Mouse (Mus musculus) forebrain, embryonic 14.5 days (tissue): ENCODE measurements around the gene Padi3. TPM values are rescaled to one million over a fixed set of nuclear protein-coding genes. Genes with fewer than 3 reads are reported as not detected.
A peak's percentile ranks its signal among the peaks of the same experiment; 100 is the strongest.

Source experiments
- ATAC-seq: fragments of 200-750 bp; cut with Nextera tagmentation; 2 replicates; pipeline ENCODE4 v1.8.0; 2017; ENCODE audit warnings: mild to moderate bottlenecking, moderate library complexity
- DNase-seq: peaks from one replicate; pipeline ENCODE4 v3.0.0-alpha.2; 2015; ENCODE audit warnings: low spot score
- H3K27ac ChIP-seq: fragments of 300-500 bp; sonication (generic); 2 replicates; pipeline ENCODE4 v1.5.1; 2014; ENCODE audit warnings: low read depth, mild to moderate bottlenecking, control low read depth, low read length, moderate library complexity
- H3K27me3 ChIP-seq: fragments of 300-500 bp; sonication (generic); replicated peaks from 2 replicates; pipeline ENCODE4 v1.6.1; 2014; ENCODE audit warnings: low read length, control low read depth, mixed read lengths; ENCODE audit not compliant: control insufficient read depth, insufficient read depth
- H3K36me3 ChIP-seq: fragments of 300-500 bp; sonication (generic); 2 replicates; pipeline ENCODE4 v1.6.1; 2014; ENCODE audit warnings: low read length, control low read depth; ENCODE audit not compliant: control insufficient read depth, insufficient read depth
- H3K4me1 ChIP-seq: fragments of 300-500 bp; sonication (generic); 2 replicates; pipeline ENCODE4 v1.6.1; 2014; ENCODE audit warnings: antibody characterized with exemption, low read length, control low read depth; ENCODE audit not compliant: control insufficient read depth, insufficient read depth
- H3K4me2 ChIP-seq: fragments of 300-500 bp; sonication (generic); 2 replicates; pipeline ENCODE4 v1.6.1; 2014; ENCODE audit warnings: mild to moderate bottlenecking, control low read depth, low read length
- H3K4me3 ChIP-seq: fragments of 300-500 bp; sonication (generic); 2 replicates; pipeline ENCODE4 v1.5.1; 2014; ENCODE audit warnings: low read depth, low read length, control low read depth
- H3K9ac ChIP-seq: fragments of 300-500 bp; sonication (generic); 2 replicates; pipeline ENCODE4 v1.6.1; 2014; ENCODE audit warnings: mild to moderate bottlenecking, low read length, control low read depth, moderate library complexity
- H3K9me3 ChIP-seq: fragments of 300-500 bp; sonication (generic); replicated peaks from 2 replicates; pipeline ENCODE4 v1.6.1; 2016; ENCODE audit warnings: low read length, control low read depth, mixed read lengths; ENCODE audit not compliant: control insufficient read depth
- WGBS: fragments of 180-500 bp; shearing (Covaris S2); extraction: QIAGEN DNeasy Blood & Tissue Kit; methylation state at CpG from one replicate; pipeline ENCODE4 v1.1.7; 2014; 5-methylcytosine and 5-hydroxymethylcytosine counted together
- polyA plus RNA-seq: library from polyadenylated mRNA; unstranded; fragments of >200 nt; fragmentation: Nextera tagmentation; extraction: Ambion mirVana; gene quantifications from 2 replicates; pipeline ENCODE4 v1.2.1, GENCODE M21; 2014

Padi3 gene
- polyA plus RNA-seq, 1 experiment from 2014 or later = not detected

GRCm38 (mm10) chr4:140812609-140813008 is 2.2 kb upstream of the Padi3 start:
- Histone ChIP-seq H3K27ac (no peak overlapping the region), H3K27me3 (0 out of 2 replicates have a peak, but pooled peaks cover 3% of the 10 kb centered on the region), H3K4me2 (no peak overlapping the region), H3K4me1 (peaks cover 4% of the 10 kb centered on the region; the same call in 1 of the 2 replicates), H3K9me3 (no peaks in the 10 kb centered on the region), H3K4me3 (no peak overlapping the region), H3K9ac (no peak overlapping the region), H3K36me3 (no peaks in the 10 kb centered on the region)
- 28% methylated on average over 9 of the region's 14 CpGs for WGBS
- DNase-seq = peak; percentile 56
- 0 out of 2 replicates have a peak, but pooled peaks have one; percentile 26 for ATAC-seq

- no peaks in the 10 kb centered on the region for H3K36me3 ChIP-seq
- H3K4me2 ChIP-seq = no peak overlapping the region
- H3K4me1 ChIP-seq = peaks cover 4% of the 10 kb centered on the region; the same call in 1 of the 2 replicates
- no peak overlapping the region for H3K27ac ChIP-seq
- no peak for ATAC-seq
- DNase-seq = no peak
- no peak overlapping the region for H3K9ac ChIP-seq
- 77% methylated on average over 8 of the region's 8 CpGs for WGBS
- H3K4me3 ChIP-seq = no peak overlapping the region
- no peaks in the 10 kb centered on the region for H3K9me3 ChIP-seq
- H3K27me3 ChIP-seq = 0 out of 2 replicates have a peak, but pooled peaks cover 3% of the 10 kb centered on the region
These were observed 1.7 kb upstream of the Padi3 start for GRCm38 (mm10) chr4:140812191-140812590.

GRCm38 (mm10) chr4:140809118-140809517 is 1.3 kb downstream of the Padi3 start:
- H3K4me2 ChIP-seq = no peak overlapping the region
- H3K9ac ChIP-seq = no peak overlapping the region
- no peak overlapping the region for H3K4me3 ChIP-seq
- H3K9me3 ChIP-seq = no peaks in the 10 kb centered on the region
- H3K27ac ChIP-seq = no peak overlapping the region
- 0 out of 2 replicates have a peak, but pooled peaks cover 1% of the 10 kb centered on the region for H3K4me1 ChIP-seq
- 0 out of 2 replicates have a peak, but pooled peaks cover 3% of the 10 kb centered on the region for H3K27me3 ChIP-seq
- no peaks in the 10 kb centered on the region for H3K36me3 ChIP-seq
- 88% methylated on average over 8 of the region's 8 CpGs for WGBS
- ATAC-seq (no peak), DNase-seq (no peak)

- H3K9ac ChIP-seq = no peak overlapping the region
- DNase-seq = no peak
- H3K4me3 ChIP-seq = no peak overlapping the region
- H3K36me3 ChIP-seq = no peaks in the 10 kb centered on the region
- no peak for ATAC-seq
- no peak overlapping the region for H3K27ac ChIP-seq
- H3K4me1 ChIP-seq = no peaks in the 10 kb centered on the region
- WGBS = 88% methylated on average over 9 of the region's 9 CpGs
- no peaks in the 10 kb centered on the region for H3K27me3 ChIP-seq
- H3K4me2 ChIP-seq = no peak overlapping the region
- H3K9me3 ChIP-seq = no peaks in the 10 kb centered on the region
These were observed 5.8 kb downstream of the Padi3 start for GRCm38 (mm10) chr4:140804601-140805000.

GRCm38 (mm10) chr4:140801364-140801763 is 9.1 kb downstream of the Padi3 start:
- H3K9ac ChIP-seq = no peak overlapping the region
- no peak overlapping the region for H3K4me2 ChIP-seq
- no peak overlapping the region for H3K4me3 ChIP-seq
- H3K4me1 ChIP-seq = no peaks in the 10 kb centered on the region
- no peaks in the 10 kb centered on the region for H3K9me3 ChIP-seq
- DNase-seq (no peak), ATAC-seq (no peak)
- no peaks in the 10 kb centered on the region for H3K36me3 ChIP-seq
- WGBS = 72% methylated on average over 3 of the region's 3 CpGs
- no peak overlapping the region for H3K27ac ChIP-seq
- no peaks in the 10 kb centered on the region for H3K27me3 ChIP-seq

GRCm38 (mm10) chr4:140796786-140797185 is 13.7 kb downstream of the Padi3 start:
- Histone ChIP-seq H3K4me2 (no peak overlapping the region), H3K4me1 (no peaks in the 10 kb centered on the region), H3K36me3 (no peaks in the 10 kb centered on the region), H3K9me3 (no peaks in the 10 kb centered on the region), H3K27ac (no peak overlapping the region), H3K27me3 (no peaks in the 10 kb centered on the region), H3K4me3 (no peak overlapping the region), H3K9ac (no peak overlapping the region)
- ATAC-seq (no peak), DNase-seq (no peak)
- 83% methylated on average over 3 of the region's 3 CpGs for WGBS

- Histone ChIP-seq H3K4me1 (no peaks in the 10 kb centered on the region), H3K9me3 (no peaks in the 10 kb centered on the region), H3K4me2 (no peak overlapping the region), H3K27me3 (no peaks in the 10 kb centered on the region), H3K4me3 (no peak overlapping the region), H3K27ac (no peak overlapping the region), H3K36me3 (no peaks in the 10 kb centered on the region), H3K9ac (no peak overlapping the region)
- ATAC-seq (no peak), DNase-seq (no peak)
- WGBS = 87% methylated on average over 9 of the region's 9 CpGs
These were observed 15.8 kb downstream of the Padi3 start for GRCm38 (mm10) chr4:140794678-140795077.

- 40% methylated on average over 9 of the region's 9 CpGs for WGBS
- no peak overlapping the region for H3K9ac ChIP-seq
- no peaks in the 10 kb centered on the region for H3K4me1 ChIP-seq
- H3K27me3 ChIP-seq = no peaks in the 10 kb centered on the region
- H3K9me3 ChIP-seq = no peaks in the 10 kb centered on the region
- H3K4me3 ChIP-seq = no peak overlapping the region
- H3K27ac ChIP-seq = no peak overlapping the region
- no peak for DNase-seq
- no peak overlapping the region for H3K4me2 ChIP-seq
- H3K36me3 ChIP-seq = no peaks in the 10 kb centered on the region
- ATAC-seq = no peak
These were observed 16.7 kb downstream of the Padi3 start for GRCm38 (mm10) chr4:140793795-140794194.

GRCm38 (mm10) chr4:140792584-140792983 is 17.9 kb downstream of the Padi3 start:
- Histone ChIP-seq H3K4me2 (no peak overlapping the region), H3K9ac (no peak overlapping the region), H3K4me1 (no peaks in the 10 kb centered on the region), H3K4me3 (no peak overlapping the region), H3K9me3 (no peaks in the 10 kb centered on the region), H3K36me3 (no peaks in the 10 kb centered on the region), H3K27me3 (no peaks in the 10 kb centered on the region), H3K27ac (no peak overlapping the region)
- WGBS = 88% methylated on average over 7 of the region's 7 CpGs
- DNase-seq = no peak
- no peak for ATAC-seq
